ENCODE assay signal across 10 mouse cellular contexts in genomic region chrX:66554539-66554938, GRCm38 (mm10).
DNase-seq lines count a peak whose midpoint lies in the region; ATAC-seq lines count a peak whose summit lies in the region.
"Had no signal": no experiment of that assay in that cellular context is flagged by ENCODE, and none has a peak within 500 bp of the region (broad histone marks: within the 10 kb centered on the region; RNA-seq: fewer than 3 reads in every experiment).

No protein-coding gene starts in this region.

- H3K27me3 ChIP-seq in heart, embryonic 14.5 days (ENCODE audit: control insufficient read depth, insufficient read depth, low read length): no peaks in the 10 kb centered on the region

- no peak for DNase-seq in heart, postnatal 25 days (ENCODE audit: low spot score)
- peak; percentile 63 for DNase-seq in retina, postnatal 1 day
- no peak for DNase-seq in retina, embryonic 14.5 days (ENCODE audit: low spot score)
- peak; percentile 50 to 61 for DNase-seq in cerebellum, postnatal 10 days
- DNase-seq in skeletal muscle tissue, adult 2 months (ENCODE audit: low read depth, low spot score): peak; percentile 0
- no peak for DNase-seq in left cerebral cortex, adult 11 months (ENCODE audit: low spot score)
- DNase-seq: lung, postnatal 4 days; thymus, postnatal 4 days had no signal

- intact Hi-C loops in heart, postnatal 25 days (cut with DNase I): no loop called here

- no peaks in the 10 kb centered on the region for H3K4me1 ChIP-seq in heart, embryonic 14.5 days (ENCODE audit: control insufficient read depth in 2 of 2, insufficient read depth in 2 of 2, low read length in 2 of 2)

- WGBS in heart, embryonic 14.5 days: 24% methylated on average over 2 of the region's 2 CpGs

- 0 out of 2 replicates have a peak, but pooled peaks have one; percentile 59 for ATAC-seq in heart, embryonic 14.5 days (ENCODE audit: insufficient number of reproducible peaks, insufficient read depth, low FRiP score, low read depth)
- no peak for ATAC-seq in megakaryocyte, adult 5-6 weeks (ENCODE audit: poor library complexity, severe bottlenecking)

- no peaks in the 10 kb centered on the region for H3K9me3 ChIP-seq in heart, embryonic 14.5 days (ENCODE audit: control insufficient read depth, low read length)

- H3K36me3 ChIP-seq in heart, embryonic 14.5 days (ENCODE audit: control insufficient read depth, insufficient read depth, low read length): no peaks in the 10 kb centered on the region

- no peak overlapping the region for H3K9ac ChIP-seq in heart, embryonic 14.5 days (ENCODE audit: low read length)

- no peak overlapping the region for H3K4me2 ChIP-seq in heart, embryonic 14.5 days (ENCODE audit: low read length)

- no peak overlapping the region for H3K27ac ChIP-seq in heart, embryonic 14.5 days (replicated peaks in 1 of 2; ENCODE audit: control insufficient read depth in 1 of 2, insufficient read depth in 1 of 2, low read depth in 2 of 2, low read length in 2 of 2)

- H3K4me3 ChIP-seq in heart, embryonic 14.5 days (ENCODE audit: control insufficient read depth in 1 of 2, insufficient read depth in 1 of 2, low read depth in 1 of 2, low read length in 2 of 2): no peak overlapping the region

Comparison
In these comparisons a context has a peak if more than half of its experiments do, and no peak if none do; other contexts are left out.
1. DNase-seq: peak in retina, postnatal 1 day (single experiment), cerebellum, postnatal 10 days (2 of 2) and skeletal muscle tissue, adult 2 months (single experiment); none in heart, postnatal 25 days (single experiment), retina, embryonic 14.5 days (single experiment) and left cerebral cortex, adult 11 months (single experiment).